Mouse (Mus musculus): ENCODE results near the gene Hist1h2ad.
"Not testable (repeated sequence)": the region's sequence is repeated elsewhere in the genome, so short reads cannot be mapped to it uniquely, and the experiment has no call there.

The Hist1h2ad gene

GRCm38 (mm10) chr13:23573898-23574524, at the start of gene Hist1h2ad, which contains the start of gene Hist1h2bf:
Gene Hist1h2ad (plus strand): TSS chr13:23574381.
Gene Hist1h2bf (minus strand): TSS chr13:23574196.
- peak; percentile 94 for DNase-seq

GRCm38 (mm10) chr13:23524654-23525053, 49.5 kb upstream of the Hist1h2ad start:
- DNase-seq, result peak; percentile 90

GRCm38 (mm10) chr13:23525901-23526300, 48.3 kb upstream of the Hist1h2ad start:
- no peak for DNase-seq

GRCm38 (mm10) chr13:23526312-23526711, 47.9 kb upstream of the Hist1h2ad start:
- peak; percentile 90 for DNase-seq

- no peak for DNase-seq
Observed at GRCm38 (mm10) chr13:23529005-23529404, 45.2 kb upstream of the Hist1h2ad start.

GRCm38 (mm10) chr13:23529480-23530165, 44.6 kb upstream of the Hist1h2ad start:
- DNase-seq, result no peak

GRCm38 (mm10) chr13:23530181-23530900, 43.8 kb upstream of the Hist1h2ad start:
- DNase-seq, result peak; percentile 75

GRCm38 (mm10) chr13:23530901-23531875, 43.0 kb upstream of the Hist1h2ad start, which contains the start of gene Hist1h4h:
Gene Hist1h4h (plus strand): TSS chr13:23531050.
- DNase-seq, result peak; percentile 96

GRCm38 (mm10) chr13:23532262-23533075, 41.7 kb upstream of the Hist1h2ad start:
- DNase-seq, result peak; percentile 53

GRCm38 (mm10) chr13:23533560-23534367, 40.4 kb upstream of the Hist1h2ad start, which contains the start of gene Hist1h2af:
Gene Hist1h2af (plus strand): TSS chr13:23533906.
- DNase-seq, result peak; percentile 87

GRCm38 (mm10) chr13:23534368-23535131, 39.6 kb upstream of the Hist1h2ad start:
- DNase-seq, result peak; percentile 54

GRCm38 (mm10) chr13:23535137-23536075, 38.8 kb upstream of the Hist1h2ad start, which contains the start of gene Hist1h3g:
Gene Hist1h3g (plus strand): TSS chr13:23535422.
- peak; percentile 93 for DNase-seq

- no peak for DNase-seq
Observed at GRCm38 (mm10) chr13:23536076-23536822, 37.9 kb upstream of the Hist1h2ad start.

GRCm38 (mm10) chr13:23537006-23537710, 37.0 kb upstream of the Hist1h2ad start:
- DNase-seq, result no peak

GRCm38 (mm10) chr13:23538249-23538648, 35.9 kb upstream of the Hist1h2ad start:
- no peak for DNase-seq

GRCm38 (mm10) chr13:23539821-23540220, 34.4 kb upstream of the Hist1h2ad start:
- DNase-seq, result not testable (repeated sequence)

GRCm38 (mm10) chr13:23541497-23541896, 32.7 kb upstream of the Hist1h2ad start:
- DNase-seq, result no peak

Data from liver (tissue).